Mouse (Mus musculus) testis, postnatal 10 days (tissue): ENCODE measurements around the gene Mfap3l.
"Not testable (repeated sequence)": the region's sequence is repeated elsewhere in the genome, so short reads cannot be mapped to it uniquely, and the experiment has no call there.

Experiments
- DNase-seq: peaks from one replicate; pipeline ENCODE4 v3.0.0; 2021; ENCODE audit warnings: low spot score

Gene Mfap3l

GRCm38 (mm10) chr8:60632250-60632932, at the start of gene Mfap3l:
Gene Mfap3l, plus strand, starts transcription at chr8:60632827.
- peak; percentile 92 for DNase-seq

- DNase-seq = no peak
Measured at GRCm38 (mm10) chr8:60583369-60583768, 49.3 kb upstream of the Mfap3l start.

GRCm38 (mm10) chr8:60591352-60592105, 41.1 kb upstream of the Mfap3l start:
- DNase-seq = not testable (repeated sequence)

GRCm38 (mm10) chr8:60594761-60595160, 37.9 kb upstream of the Mfap3l start:
- peak; percentile 50 for DNase-seq

GRCm38 (mm10) chr8:60611580-60612111, 21.0 kb upstream of the Mfap3l start:
- DNase-seq = no peak

GRCm38 (mm10) chr8:60616928-60617327, 15.7 kb upstream of the Mfap3l start:
- DNase-seq = peak; percentile 68

GRCm38 (mm10) chr8:60621561-60621960, 11.1 kb upstream of the Mfap3l start:
- DNase-seq = peak; percentile 51

- no peak for DNase-seq
Measured at GRCm38 (mm10) chr8:60622056-60622455, 10.6 kb upstream of the Mfap3l start.

- DNase-seq = no peak
Measured at GRCm38 (mm10) chr8:60623438-60623837, 9.2 kb upstream of the Mfap3l start.

GRCm38 (mm10) chr8:60624722-60625121, 7.9 kb upstream of the Mfap3l start:
- DNase-seq = no peak

GRCm38 (mm10) chr8:60627937-60628336, 4.7 kb upstream of the Mfap3l start:
- DNase-seq = no peak

GRCm38 (mm10) chr8:60629059-60629458, 3.6 kb upstream of the Mfap3l start:
- no peak for DNase-seq

GRCm38 (mm10) chr8:60631504-60631934, 1.1 kb upstream of the Mfap3l start:
- DNase-seq = peak; percentile 87

- DNase-seq = no peak
Measured at GRCm38 (mm10) chr8:60632933-60633655, 467 bp downstream of the Mfap3l start.

GRCm38 (mm10) chr8:60634921-60635320, 2.3 kb downstream of the Mfap3l start:
- no peak for DNase-seq

- DNase-seq = no peak
Measured at GRCm38 (mm10) chr8:60635846-60636245, 3.2 kb downstream of the Mfap3l start.

- no peak for DNase-seq
Measured at GRCm38 (mm10) chr8:60640046-60640445, 7.4 kb downstream of the Mfap3l start.

- no peak for DNase-seq
Measured at GRCm38 (mm10) chr8:60643416-60644020, 10.9 kb downstream of the Mfap3l start.

GRCm38 (mm10) chr8:60645164-60645563, 12.5 kb downstream of the Mfap3l start:
- DNase-seq = no peak

GRCm38 (mm10) chr8:60645911-60646310, 13.3 kb downstream of the Mfap3l start:
- DNase-seq = no peak

GRCm38 (mm10) chr8:60647291-60647690, 14.7 kb downstream of the Mfap3l start:
- no peak for DNase-seq

GRCm38 (mm10) chr8:60649081-60649480, 16.5 kb downstream of the Mfap3l start:
- DNase-seq = no peak
